Mouse (Mus musculus) limb, embryonic 14.5 days (tissue): ENCODE data around the gene Dnaja3. TPM values are rescaled to one million over a fixed set of nuclear protein-coding genes. Genes with fewer than 3 reads are reported as not detected.

Source experiments
- ATAC-seq: fragments of 200-750 bp; cut with Nextera tagmentation; 2 replicates; pipeline ENCODE4 v1.8.0; 2017; ENCODE audit warnings: low read depth, moderate number of reproducible peaks, moderate TSS enrichment; ENCODE audit not compliant: low FRiP score
- DNase-seq: peaks from one replicate; pipeline ENCODE4 v3.0.0-alpha.2; 2015; ENCODE audit warnings: low spot score
- H3K27ac ChIP-seq: fragments of 300-500 bp; sonication (generic); replicated peaks from 2 replicates; pipeline ENCODE4 v1.5.1; 2014; ENCODE audit warnings: low read depth, mild to moderate bottlenecking, low read length, moderate library complexity, mixed read lengths
- H3K27me3 ChIP-seq: fragments of 300-500 bp; sonication (generic); 2 replicates; pipeline ENCODE4 v1.6.1; 2014; ENCODE audit warnings: low read length, mixed read lengths; ENCODE audit not compliant: control insufficient read depth, insufficient read depth
- H3K36me3 ChIP-seq: fragments of 300-500 bp; sonication (generic); 2 replicates; pipeline ENCODE4 v1.6.1; 2014; ENCODE audit warnings: mild to moderate bottlenecking, low read length, moderate library complexity, mixed read lengths; ENCODE audit not compliant: control insufficient read depth, insufficient read depth
- H3K4me1 ChIP-seq: fragments of 300-500 bp; sonication (generic); 2 replicates; pipeline ENCODE4 v1.6.1; 2014; ENCODE audit warnings: antibody characterized with exemption, low read length, mixed read lengths; ENCODE audit not compliant: control insufficient read depth, insufficient read depth
- H3K4me2 ChIP-seq: fragments of 300-500 bp; sonication (generic); replicated peaks from 2 replicates; pipeline ENCODE4 v1.6.1; 2014; ENCODE audit warnings: low read depth, mild to moderate bottlenecking, low read length, moderate library complexity; ENCODE audit not compliant: severe bottlenecking
- H3K4me3 ChIP-seq: fragments of 300-500 bp; sonication (generic); replicated peaks from 2 replicates; pipeline ENCODE4 v1.5.1; 2014; ENCODE audit warnings: low read length
- H3K9ac ChIP-seq: fragments of 300-500 bp; sonication (generic); 2 replicates; pipeline ENCODE4 v1.6.1; 2014; ENCODE audit warnings: mild to moderate bottlenecking, low read depth, low read length, moderate library complexity; ENCODE audit not compliant: severe bottlenecking
- H3K9me3 ChIP-seq: fragments of 300-500 bp; sonication (generic); 2 replicates; pipeline ENCODE4 v1.6.1; 2016; ENCODE audit warnings: low read length; ENCODE audit not compliant: control insufficient read depth
- POLR2A ChIP-seq: fragments of 200-500 bp; IDR thresholded peaks from 2 replicates; pipeline ENCODE4 v1.8.0; 2012; ENCODE audit warnings: inconsistent platforms, mild to moderate bottlenecking, moderate library complexity, borderline replicate concordance; ENCODE audit not compliant: insufficient read depth, insufficient read length; ENCODE audit errors: extremely low read depth
- WGBS: fragments of 180-500 bp; shearing (Covaris S2); extraction: QIAGEN DNeasy Blood & Tissue Kit; methylation state at CpG from one replicate; pipeline ENCODE4 v1.1.7; 2014; 5-methylcytosine and 5-hydroxymethylcytosine counted together
- polyA plus RNA-seq, 2 experiments: library from polyadenylated mRNA; depleted of rRNA in 1 of 2; stranded (reverse) in 1 of 2; unstranded in 1 of 2; fragments of >200 nt; fragmentation: Nextera tagmentation in 1 of 2; extraction: Ambion mirVana in 1 of 2; gene quantifications; 2 replicates each; pipeline versions ENCODE4 v1.2.1 to v1.2.3; 2012 to 2014

Dnaja3 gene
- polyA plus RNA-seq (2012; rRNA removed) = 27.0 and 30.2 TPM in 2 replicates
- polyA plus RNA-seq (2014; fragmentation: Nextera tagmentation; extraction: Ambion mirVana) = 52.4 and 54.7 TPM in 2 replicates

DNA sequence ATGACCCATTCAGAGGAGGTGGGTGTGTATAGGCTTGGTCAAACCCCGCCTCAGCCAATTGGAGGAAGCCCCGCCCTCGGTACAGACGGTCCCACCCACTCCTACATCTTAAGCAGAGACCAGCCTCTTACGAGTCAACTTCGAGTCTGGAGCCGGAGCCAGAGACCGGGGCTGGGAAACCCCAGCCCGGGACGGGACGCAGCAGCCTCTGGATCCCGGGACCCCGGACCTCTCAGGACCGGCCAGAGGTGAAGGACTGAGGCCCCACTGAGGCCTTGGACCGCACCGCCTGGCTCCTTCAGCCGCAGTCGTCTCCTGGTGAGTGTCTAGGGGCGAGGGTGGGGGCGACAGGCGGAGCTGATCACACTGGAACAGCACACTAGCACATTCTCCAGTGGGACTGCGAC lies at the start of gene Dnaja3, which contains the start of gene Vasn:
Dnaja3 (plus strand) TSS at position 159 of the 407 bp plus-strand sequence.
Vasn (plus strand) TSS at position 111 of the 407 bp plus-strand sequence.
- ATAC-seq (peak; percentile 95), DNase-seq (peak; percentile 91)
- Histone ChIP-seq H3K27me3 (no peaks in the 10 kb centered on the region), H3K36me3 (peaks cover 12% of the 10 kb centered on the region), H3K27ac (peak within 1 kb of the TSS; percentile 85), H3K4me2 (peak within 1 kb of the TSS; percentile 65), H3K9ac (peak within 1 kb of the TSS; percentile 84), H3K4me1 (peaks cover 44% of the 10 kb centered on the region), H3K9me3 (no peaks in the 10 kb centered on the region), H3K4me3 (peak within 1 kb of the TSS; percentile 76)
- WGBS = 1% methylated on average over 21 of the region's 22 CpGs
- TF ChIP-seq POLR2A = peak; percentile 76; the same call in 1 of the 2 replicates

- Histone ChIP-seq H3K9ac (no peak overlapping the region), H3K4me1 (peaks cover 33% of the 10 kb centered on the region), H3K4me2 (no peak overlapping the region), H3K4me3 (no peak overlapping the region), H3K27me3 (no peaks in the 10 kb centered on the region), H3K27ac (no peak overlapping the region), H3K36me3 (peaks cover 18% of the 10 kb centered on the region), H3K9me3 (no peaks in the 10 kb centered on the region)
- WGBS = 95% methylated on average over 9 of the region's 9 CpGs
- ATAC-seq (no peak), DNase-seq (no peak)
- no peak for TF ChIP-seq POLR2A
Measured at GRCm38 (mm10) chr16:4590236-4590635, 49.6 kb upstream of the Dnaja3 start.

DNA sequence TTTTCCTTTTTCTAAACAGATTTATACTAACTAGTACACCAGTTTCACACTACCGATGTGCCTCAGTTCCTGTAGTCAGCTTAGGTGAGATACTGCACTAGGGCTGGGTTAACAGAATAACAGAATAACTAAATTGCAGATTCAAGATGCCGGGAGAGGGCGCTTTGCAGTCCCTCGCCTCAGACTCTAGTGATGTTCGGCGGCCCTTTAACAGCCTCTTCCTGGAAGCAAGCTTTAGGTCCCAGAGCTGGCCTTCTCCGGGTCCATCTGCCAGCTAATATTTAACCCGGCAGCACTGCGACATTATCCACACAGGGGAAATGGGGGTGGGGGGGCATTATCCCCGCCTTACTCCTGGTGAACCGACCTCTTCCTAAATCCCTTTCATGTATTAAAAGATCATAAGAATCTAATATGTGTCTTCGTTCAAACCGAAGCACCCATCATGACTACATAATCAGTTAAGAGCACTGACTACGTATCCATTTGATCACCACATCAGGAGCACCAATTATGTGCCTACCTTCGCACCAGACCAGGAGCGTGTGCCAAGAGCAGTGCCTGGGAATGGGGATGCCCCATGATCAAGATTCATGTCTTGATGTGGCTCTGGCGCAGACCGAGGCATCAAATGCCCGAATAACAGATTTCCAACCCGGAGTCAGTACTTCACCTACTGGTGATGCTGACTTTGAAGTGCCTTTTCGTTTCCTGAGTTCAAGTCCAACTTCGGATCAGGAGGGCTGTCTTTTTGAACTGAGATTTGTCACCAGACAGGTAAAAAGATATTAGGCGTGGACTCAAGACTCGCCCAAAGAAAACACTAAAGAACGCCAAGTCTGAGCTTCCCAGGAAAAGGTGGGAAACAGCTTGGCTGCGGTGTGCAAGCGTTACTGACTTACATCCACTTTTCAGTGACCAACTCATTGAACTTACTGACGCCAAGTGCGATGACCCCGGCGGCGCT lies 46.6 kb upstream of the Dnaja3 start:
- Histone ChIP-seq H3K27ac (peak overlapping the region; percentile 91), H3K4me1 (peaks cover 40% of the 10 kb centered on the region), H3K9me3 (no peaks in the 10 kb centered on the region), H3K4me2 (peak overlapping the region; percentile 95), H3K27me3 (no peaks in the 10 kb centered on the region), H3K36me3 (peaks cover 20% of the 10 kb centered on the region), H3K9ac (peak overlapping the region; percentile 96), H3K4me3 (peak overlapping the region; percentile 90)
- no peak for ATAC-seq
- DNase-seq = peak; percentile 85
- TF ChIP-seq POLR2A = no peak
- WGBS = 13% methylated on average over 32 of the region's 32 CpGs

GRCm38 (mm10) chr16:4593971-4594813 lies 45.6 kb upstream of the Dnaja3 start, which contains the start of gene Glis2:
TSS of gene Glis2 (plus strand) at chr16:4594713.
- Histone ChIP-seq H3K4me2 (peak within 1 kb of the TSS; percentile 95), H3K36me3 (peaks cover 20% of the 10 kb centered on the region), H3K27ac (peak within 1 kb of the TSS; percentile 91), H3K9me3 (no peaks in the 10 kb centered on the region), H3K4me3 (peak within 1 kb of the TSS; percentile 90), H3K9ac (peak within 1 kb of the TSS; percentile 96), H3K4me1 (peaks cover 50% of the 10 kb centered on the region), H3K27me3 (no peaks in the 10 kb centered on the region)
- 0 out of 2 replicates have a peak, but pooled peaks have one; percentile 35 for TF ChIP-seq POLR2A
- ATAC-seq (peak; percentile 92), DNase-seq (peak; percentile 92)
- 0% methylated on average over 9 of the region's 74 CpGs for WGBS
